Mouse (Mus musculus): ENCODE results near the gene Hint1.

- no peak for TF ChIP-seq POLR2A (IDR thresholded peaks at IDR 0.05; ENCODE audit: extremely low read depth, insufficient read depth, low read length)
- no peak for TF ChIP-seq CTCF (IDR thresholded peaks at IDR 0.05; ENCODE audit: extremely low read depth, insufficient read depth, low read length)
These were observed 45.7 kb downstream of the Hint1 start for GRCm38 (mm10) chr11:54911671-54912502.

All from cortical plate, adult 2 months (tissue).